Mouse (Mus musculus) limb, embryonic 14.5 days (tissue): Measurements from ENCODE around the gene Fgfr2. TPM values are rescaled to one million over a fixed set of nuclear protein-coding genes. Genes with fewer than 3 reads are reported as not detected.
"Not testable (repeated sequence)": the region's sequence is repeated elsewhere in the genome, so short reads cannot be mapped to it uniquely, and the experiment has no call there.

Experiments
- ATAC-seq: fragments of 200-750 bp; cut with Nextera tagmentation; 2 replicates; pipeline ENCODE4 v1.8.0; 2017; ENCODE audit warnings: low read depth, moderate number of reproducible peaks, moderate TSS enrichment; ENCODE audit not compliant: low FRiP score
- DNase-seq: peaks from one replicate; pipeline ENCODE4 v3.0.0-alpha.2; 2015; ENCODE audit warnings: low spot score
- H3K27ac ChIP-seq: fragments of 300-500 bp; sonication (generic); replicated peaks from 2 replicates; pipeline ENCODE4 v1.5.1; 2014; ENCODE audit warnings: low read depth, mild to moderate bottlenecking, low read length, moderate library complexity, mixed read lengths
- H3K27me3 ChIP-seq: fragments of 300-500 bp; sonication (generic); 2 replicates; pipeline ENCODE4 v1.6.1; 2014; ENCODE audit warnings: low read length, mixed read lengths; ENCODE audit not compliant: control insufficient read depth, insufficient read depth
- H3K36me3 ChIP-seq: fragments of 300-500 bp; sonication (generic); 2 replicates; pipeline ENCODE4 v1.6.1; 2014; ENCODE audit warnings: mild to moderate bottlenecking, low read length, moderate library complexity, mixed read lengths; ENCODE audit not compliant: control insufficient read depth, insufficient read depth
- H3K4me1 ChIP-seq: fragments of 300-500 bp; sonication (generic); 2 replicates; pipeline ENCODE4 v1.6.1; 2014; ENCODE audit warnings: antibody characterized with exemption, low read length, mixed read lengths; ENCODE audit not compliant: control insufficient read depth, insufficient read depth
- H3K4me2 ChIP-seq: fragments of 300-500 bp; sonication (generic); replicated peaks from 2 replicates; pipeline ENCODE4 v1.6.1; 2014; ENCODE audit warnings: low read depth, mild to moderate bottlenecking, low read length, moderate library complexity; ENCODE audit not compliant: severe bottlenecking
- H3K4me3 ChIP-seq: fragments of 300-500 bp; sonication (generic); replicated peaks from 2 replicates; pipeline ENCODE4 v1.5.1; 2014; ENCODE audit warnings: low read length
- H3K9ac ChIP-seq: fragments of 300-500 bp; sonication (generic); 2 replicates; pipeline ENCODE4 v1.6.1; 2014; ENCODE audit warnings: mild to moderate bottlenecking, low read depth, low read length, moderate library complexity; ENCODE audit not compliant: severe bottlenecking
- H3K9me3 ChIP-seq: fragments of 300-500 bp; sonication (generic); 2 replicates; pipeline ENCODE4 v1.6.1; 2016; ENCODE audit warnings: low read length; ENCODE audit not compliant: control insufficient read depth
- POLR2A ChIP-seq: fragments of 200-500 bp; IDR thresholded peaks from 2 replicates; pipeline ENCODE4 v1.8.0; 2012; ENCODE audit warnings: inconsistent platforms, mild to moderate bottlenecking, moderate library complexity, borderline replicate concordance; ENCODE audit not compliant: insufficient read depth, insufficient read length; ENCODE audit errors: extremely low read depth
- WGBS: fragments of 180-500 bp; shearing (Covaris S2); extraction: QIAGEN DNeasy Blood & Tissue Kit; methylation state at CpG from one replicate; pipeline ENCODE4 v1.1.7; 2014; 5-methylcytosine and 5-hydroxymethylcytosine counted together
- polyA plus RNA-seq, 2 experiments: library from polyadenylated mRNA; depleted of rRNA in 1 of 2; stranded (reverse) in 1 of 2; unstranded in 1 of 2; fragments of >200 nt; fragmentation: Nextera tagmentation in 1 of 2; extraction: Ambion mirVana in 1 of 2; gene quantifications; 2 replicates each; pipeline versions ENCODE4 v1.2.1 to v1.2.3; 2012 to 2014

Fgfr2 gene
- polyA plus RNA-seq, 2 experiments, result 131 to 133 TPM

DNA sequence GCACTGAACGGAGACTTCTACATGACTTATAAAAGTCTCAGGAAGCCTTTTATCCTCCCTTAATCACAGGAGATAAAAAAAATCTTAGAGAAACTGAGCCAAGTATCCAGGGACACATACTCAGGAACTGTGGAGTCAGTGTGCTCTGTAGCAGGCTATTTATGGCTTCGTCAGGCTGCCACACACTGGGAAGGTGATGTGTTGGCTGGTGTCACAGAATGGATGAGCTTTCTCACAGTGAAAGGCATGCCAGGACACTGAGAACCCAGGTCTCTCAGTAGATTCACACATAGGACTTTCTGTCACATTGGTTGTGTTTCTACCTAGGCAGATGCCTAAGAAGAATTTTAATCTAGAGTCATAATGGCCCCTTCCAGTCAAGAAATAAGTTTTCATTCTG lies 2008.7 kb downstream of the Fgfr2 start:
- 56% methylated on average over 2 of the region's 2 CpGs for WGBS
- Histone ChIP-seq H3K4me1 (no peaks in the 10 kb centered on the region), H3K9ac (no peak overlapping the region), H3K9me3 (no peaks in the 10 kb centered on the region), H3K27ac (no peak overlapping the region), H3K27me3 (no peaks in the 10 kb centered on the region), H3K4me2 (no peak overlapping the region), H3K36me3 (no peaks in the 10 kb centered on the region), H3K4me3 (no peak overlapping the region)
- ATAC-seq (no peak), DNase-seq (no peak)
- TF ChIP-seq POLR2A, result no peak

- Histone ChIP-seq H3K9ac (no peak overlapping the region), H3K36me3 (no peaks in the 10 kb centered on the region), H3K27ac (no peak overlapping the region), H3K4me2 (no peak overlapping the region), H3K4me1 (no peaks in the 10 kb centered on the region), H3K4me3 (no peak overlapping the region), H3K27me3 (no peaks in the 10 kb centered on the region), H3K9me3 (no peaks in the 10 kb centered on the region)
- no peak for TF ChIP-seq POLR2A
- DNase-seq, result no peak
- no peak for ATAC-seq
- WGBS, result 76% methylated on average over 6 of the region's 6 CpGs
These were observed 2009.5 kb downstream of the Fgfr2 start for GRCm38 (mm10) chr7:131113676-131114075.

GRCm38 (mm10) chr7:131112486-131112885 lies 2010.7 kb downstream of the Fgfr2 start:
- ATAC-seq (no peak), DNase-seq (peak; percentile 67)
- Histone ChIP-seq H3K27ac (no peak overlapping the region), H3K4me2 (no peak overlapping the region), H3K9me3 (no peaks in the 10 kb centered on the region), H3K9ac (no peak overlapping the region), H3K36me3 (no peaks in the 10 kb centered on the region), H3K27me3 (no peaks in the 10 kb centered on the region), H3K4me1 (no peaks in the 10 kb centered on the region), H3K4me3 (no peak overlapping the region)
- WGBS, result 32% methylated on average over 3 of the region's 3 CpGs
- no peak for TF ChIP-seq POLR2A

GRCm38 (mm10) chr7:131082403-131082802 lies 2040.7 kb downstream of the Fgfr2 start:
- not testable (repeated sequence) for H3K27me3 ChIP-seq, H3K9me3 ChIP-seq, H3K4me2 ChIP-seq, H3K36me3 ChIP-seq, DNase-seq, H3K4me1 ChIP-seq, H3K4me3 ChIP-seq, ATAC-seq, H3K9ac ChIP-seq, H3K27ac ChIP-seq
- 82% methylated on average over 9 of the region's 9 CpGs for WGBS

DNA sequence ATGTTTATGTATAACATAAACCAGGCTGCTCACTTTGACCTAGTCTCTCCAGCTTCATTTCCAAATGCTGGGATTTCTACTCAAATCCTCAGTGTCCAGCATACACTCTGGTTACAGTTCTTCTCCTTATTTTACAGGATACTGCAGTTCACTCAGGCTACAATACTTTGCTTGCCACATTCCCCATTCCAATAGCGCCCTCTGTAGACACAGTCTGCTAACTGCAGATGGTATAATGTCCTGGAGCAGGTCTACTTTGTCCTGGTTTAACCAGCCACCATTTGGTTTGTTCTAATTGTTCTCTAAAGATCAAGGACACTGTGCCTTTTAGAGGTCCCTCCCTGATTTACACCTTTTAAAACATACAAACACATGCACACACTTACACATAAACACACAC lies 2047.2 kb downstream of the Fgfr2 start:
- TF ChIP-seq POLR2A, result no peak
- no peak for ATAC-seq
- no peak overlapping the region for H3K27ac ChIP-seq
- H3K9me3 ChIP-seq, result no peaks in the 10 kb centered on the region
- no peaks in the 10 kb centered on the region for H3K4me1 ChIP-seq
- no peak overlapping the region for H3K4me3 ChIP-seq
- no peak overlapping the region for H3K9ac ChIP-seq
- H3K36me3 ChIP-seq, result no peaks in the 10 kb centered on the region
- 0% methylated on average over 1 of the region's 1 CpGs for WGBS
- peak; percentile 3 for DNase-seq
- no peaks in the 10 kb centered on the region for H3K27me3 ChIP-seq
- no peak overlapping the region for H3K4me2 ChIP-seq

- not testable (repeated sequence) for H3K27me3 ChIP-seq, H3K4me1 ChIP-seq, H3K36me3 ChIP-seq, H3K9me3 ChIP-seq, H3K4me3 ChIP-seq, H3K27ac ChIP-seq, DNase-seq, ATAC-seq, H3K4me2 ChIP-seq, H3K9ac ChIP-seq
- 81% methylated on average over 6 of the region's 6 CpGs for WGBS
These were observed 2049.1 kb downstream of the Fgfr2 start for GRCm38 (mm10) chr7:131074098-131074497.

- not testable (repeated sequence) for H3K27me3 ChIP-seq, DNase-seq, H3K4me2 ChIP-seq, ATAC-seq, H3K4me1 ChIP-seq, H3K36me3 ChIP-seq, H3K9me3 ChIP-seq, H3K27ac ChIP-seq, H3K4me3 ChIP-seq, H3K9ac ChIP-seq
- 84% methylated on average over 3 of the region's 3 CpGs for WGBS
These were observed 2049.7 kb downstream of the Fgfr2 start for GRCm38 (mm10) chr7:131073476-131073875.

DNA sequence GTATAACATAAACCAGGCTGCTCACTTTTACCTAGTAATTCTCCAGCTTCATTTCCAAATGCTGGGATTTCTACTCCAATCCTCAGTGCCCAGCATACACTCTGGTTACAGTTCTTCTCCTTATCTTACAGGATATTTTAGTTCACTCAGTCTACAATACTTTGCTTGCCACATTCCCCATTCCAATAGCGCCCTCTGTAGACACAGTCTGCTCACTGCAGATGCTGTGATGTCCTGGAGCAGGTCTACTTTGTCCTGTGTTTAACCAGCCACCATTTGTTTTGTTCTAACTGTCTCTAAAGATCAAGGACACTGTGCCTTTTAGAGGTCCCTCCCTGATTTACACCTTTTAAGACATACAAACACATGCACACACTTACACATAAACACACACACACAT lies 2055.0 kb downstream of the Fgfr2 start:
- not testable (repeated sequence) for H3K4me2 ChIP-seq, DNase-seq, H3K27ac ChIP-seq, H3K36me3 ChIP-seq, H3K9me3 ChIP-seq, ATAC-seq, H3K9ac ChIP-seq, H3K4me3 ChIP-seq, H3K27me3 ChIP-seq, H3K4me1 ChIP-seq
- WGBS, result 6% methylated on average over 1 of the region's 1 CpGs
